Mouse (Mus musculus) liver, embryonic 14.5 days (tissue): ENCODE measurements around the gene Ntn4.

Experiments used
- CTCF ChIP-seq: IDR thresholded peaks from 2 replicates; pipeline ENCODE4 v1.5.1; 2016; ENCODE audit warnings: antibody characterized with exemption, low read depth, control low read depth
- EP300 ChIP-seq: IDR thresholded peaks from 2 replicates; pipeline ENCODE4 v1.6.1; 2016; ENCODE audit warnings: antibody characterized with exemption, low read depth

GRCm38 (mm10) chr10:93686579-93686978 is 46.1 kb downstream of the Ntn4 start:
- TF ChIP-seq CTCF: no peak
- no peak for TF ChIP-seq EP300
